ENCODE assay signal across 10 mouse cellular contexts in genomic region chr6:127769275-127770156, GRCm38 (mm10). TPM values are rescaled to one million over a fixed set of nuclear protein-coding genes. Genes with fewer than 3 reads are reported as not detected.
A peak's percentile ranks its signal among the peaks of the same experiment; 100 is the strongest.
DNase-seq lines count a peak whose midpoint lies in the region; ATAC-seq lines count a peak whose summit lies in the region.
"Had no signal": no experiment of that assay in that cellular context is flagged by ENCODE, and none has a peak within 500 bp of the region (broad histone marks: within the 10 kb centered on the region; RNA-seq: fewer than 3 reads in every experiment).

Prmt8 (minus strand) TSS chr6:127769472.

- peak within 1 kb of the TSS; percentile 90 for H3K4me2 ChIP-seq in kidney, embryonic 14.5 days (replicated peaks; ENCODE audit: low read depth, low read length)
- peak within 1 kb of the TSS; percentile 62 for H3K4me2 ChIP-seq in intestine, embryonic 14.5 days (ENCODE audit: low read length)
- peak within 1 kb of the TSS; percentile 97 for H3K4me2 ChIP-seq in midbrain, embryonic 11.5 days

- H3K9me3 ChIP-seq in kidney, embryonic 14.5 days (ENCODE audit: control insufficient read depth, low read length) = no peaks in the 10 kb centered on the region
- no peaks in the 10 kb centered on the region for H3K9me3 ChIP-seq in intestine, embryonic 14.5 days (ENCODE audit: control insufficient read depth, low read length)
- no peaks in the 10 kb centered on the region for H3K9me3 ChIP-seq in midbrain, embryonic 11.5 days (ENCODE audit: control insufficient read depth, low read length)

- peak within 1 kb of the TSS; percentile 42 for H3K4me3 ChIP-seq in kidney, embryonic 14.5 days (ENCODE audit: low read length)
- H3K4me3 ChIP-seq in intestine, embryonic 14.5 days (ENCODE audit: low read depth, low read length) = peak within 1 kb of the TSS; percentile 31
- H3K4me3 ChIP-seq in midbrain, embryonic 11.5 days (ENCODE audit: low read depth, low read length) = peak within 1 kb of the TSS; percentile 72

- no peaks in the 10 kb centered on the region for H3K36me3 ChIP-seq in kidney, embryonic 14.5 days (ENCODE audit: control insufficient read depth, insufficient read depth, low read length)
- no peaks in the 10 kb centered on the region for H3K36me3 ChIP-seq in intestine, embryonic 14.5 days (ENCODE audit: control insufficient read depth, insufficient read depth, low read length)
- H3K36me3 ChIP-seq in midbrain, embryonic 11.5 days (ENCODE audit: control insufficient read depth, insufficient read depth, low read length) = no peaks in the 10 kb centered on the region
- H3K36me3 ChIP-seq: G1E had no signal

- 0% methylated on average over 33 of the region's 42 CpGs for WGBS in kidney, embryonic 14.5 days
- 2% methylated on average over 42 of the region's 42 CpGs for WGBS in intestine, embryonic 14.5 days
- 0% methylated on average over 36 of the region's 42 CpGs for WGBS in midbrain, embryonic 11.5 days

- DNase-seq in kidney, adult 9 months = no peak
- peak; percentile 78 for DNase-seq in embryo, embryonic 10.5 days (ENCODE audit: low spot score)
- no peak for DNase-seq in intestine, embryonic 14.5 days (ENCODE audit: low spot score)
- peak; percentile 95 for DNase-seq in midbrain, embryonic 11.5 days (ENCODE audit: low spot score, missing footprints)
- DNase-seq in gastrocnemius, postnatal 36 days = no peak
- DNase-seq in adrenal gland, postnatal 14 days = no peak
- no peak for DNase-seq in thymus, postnatal 36 days

- 0 out of 2 replicates have a peak, but pooled peaks have one; percentile 1 for ATAC-seq in kidney, embryonic 14.5 days (ENCODE audit: low FRiP score, low TSS enrichment)
- no peak for ATAC-seq in intestine, embryonic 14.5 days (replicated peaks; ENCODE audit: low FRiP score, low TSS enrichment, low read depth)
- peak; percentile 61 for ATAC-seq in midbrain, embryonic 11.5 days (ENCODE audit: low FRiP score)

- intact Hi-C loops in gastrocnemius, postnatal 36 days (cut with DNase I) = loop anchor here (5.0 kb wide), 1 partner anchor 148 kb away; no protein-coding TSS in a partner anchor

- H3K27ac ChIP-seq in kidney, embryonic 14.5 days (ENCODE audit: low read depth, low read length) = no peak within 1 kb of the TSS
- no peak within 1 kb of the TSS for H3K27ac ChIP-seq in intestine, embryonic 14.5 days (ENCODE audit: low read depth)
- H3K27ac ChIP-seq in midbrain, embryonic 11.5 days (ENCODE audit: low read depth, low read length) = peak within 1 kb of the TSS; percentile 61; the same call in 1 of the 2 replicates

- H3K27me3 ChIP-seq in kidney, embryonic 14.5 days (ENCODE audit: control insufficient read depth, insufficient read depth, low read length) = peaks cover 69% of the 10 kb centered on the region
- peaks cover 80% of the 10 kb centered on the region for H3K27me3 ChIP-seq in intestine, embryonic 14.5 days (replicated peaks; ENCODE audit: control insufficient read depth, insufficient read depth, low read length)
- peaks cover 25% of the 10 kb centered on the region for H3K27me3 ChIP-seq in midbrain, embryonic 11.5 days (ENCODE audit: control insufficient read depth, insufficient read depth, low read length)

- peaks cover 11% of the 10 kb centered on the region for H3K4me1 ChIP-seq in kidney, embryonic 14.5 days (ENCODE audit: control insufficient read depth, insufficient read depth, low read length)
- H3K4me1 ChIP-seq in intestine, embryonic 14.5 days (replicated peaks; ENCODE audit: control insufficient read depth, insufficient read depth, low read length) = peaks cover 17% of the 10 kb centered on the region
- H3K4me1 ChIP-seq in midbrain, embryonic 11.5 days (ENCODE audit: control insufficient read depth, insufficient read depth, low read length) = peaks cover 28% of the 10 kb centered on the region

- H3K9ac ChIP-seq in kidney, embryonic 14.5 days (ENCODE audit: low read depth, low read length) = no peak within 1 kb of the TSS
- no peak within 1 kb of the TSS for H3K9ac ChIP-seq in intestine, embryonic 14.5 days (ENCODE audit: low read length)
- peak within 1 kb of the TSS; percentile 77 for H3K9ac ChIP-seq in midbrain, embryonic 11.5 days (ENCODE audit: low read length)

RNA-seq across cellular contexts. Expression of gene Prmt8, which starts in this region (rescaled TPM):
- polyA plus RNA-seq in kidney, embryonic 14.5 days (2014; fragmentation: Nextera tagmentation; extraction: Ambion mirVana) = 0.16 TPM in 1 of 2 replicates, not detected in the other
- polyA plus RNA-seq in intestine, embryonic 14.5 days (2014; fragmentation: Nextera tagmentation; extraction: Ambion mirVana) = 0.19 and 0.35 TPM in 2 replicates
- polyA plus RNA-seq in midbrain, embryonic 11.5 days (2014; fragmentation: Nextera tagmentation; extraction: Ambion mirVana) = 27.4 and 29.2 TPM in 2 replicates
- not detected for total RNA-seq in gastrocnemius, postnatal 36 days (2021)
- 0.11 TPM in 1 of 2 replicates, not detected in the other for total RNA-seq in adrenal gland, postnatal 14 days (2021)
- total RNA-seq: hematopoietic stem cell, adult 5-6 weeks had no signal
- polyA plus RNA-seq: G1E had no signal

Comparison
In these comparisons a context has a peak if more than half of its experiments do, and no peak if none do; other contexts are left out.
1. RNA of gene Prmt8 (polyA plus RNA-seq): 27.4 to 29.2 TPM in midbrain, embryonic 11.5 days; 0.19 to 0.35 TPM in intestine, embryonic 14.5 days and 0.16 TPM in kidney, embryonic 14.5 days; every median in the first group is over 10 times any median in the second.
2. Peak in ATAC-seq, H3K4me3 ChIP-seq and H3K4me2 ChIP-seq in kidney, embryonic 14.5 days; RNA of the gene not detected or under 1 TPM.
3. DNase-seq: peak in embryo, embryonic 10.5 days (single experiment) and midbrain, embryonic 11.5 days (single experiment); none in kidney, adult 9 months (single experiment), intestine, embryonic 14.5 days (single experiment), gastrocnemius, postnatal 36 days (0 of 2), adrenal gland, postnatal 14 days (single experiment) and thymus, postnatal 36 days (0 of 2).
4. Peak in every context shown above with its lines, with median percentiles within 50 percentile points of each other: H3K4me2 ChIP-seq and H3K4me3 ChIP-seq.